Mouse (Mus musculus) B cell, adult 67 days (primary cell): ENCODE results near the gene Pnpla3. TPM values are rescaled to one million over a fixed set of nuclear protein-coding genes. Genes with fewer than 3 reads are reported as not detected.

Experiments used
- total RNA-seq, 2 experiments: library from RNA; stranded (reverse); gene quantifications; 4 replicates each; pipeline ENCODE4 v1.2.4; 2023

Gene Pnpla3
- total RNA-seq, result not detected

GRCm38 (mm10) chr15:84167600-84167999, at the start of gene Pnpla3:
TSS of gene Pnpla3 (plus strand) at chr15:84167837.

GRCm38 (mm10) chr15:84123075-84123474, 44.6 kb upstream of the Pnpla3 start, which contains the start of gene Pnpla5:
TSS of gene Pnpla5 (minus strand) at chr15:84123175.

GRCm38 (mm10) chr15:84192058-84192791, 24.6 kb downstream of the Pnpla3 start, which contains the start of gene Samm50:
TSS of gene Samm50 (plus strand) at chr15:84192241.

GRCm38 (mm10) chr15:84231721-84232561, 64.3 kb downstream of the Pnpla3 start, which contains the start of gene Parvb:
TSS of gene Parvb (plus strand) at chr15:84232043.

Other genes starting within 250 kb of the Pnpla3 start
- not detected for gene Efcab6, start 102.5 kb upstream of the Pnpla3 start, total RNA-seq
- gene Sult4a1, start 62.1 kb upstream of the Pnpla3 start, total RNA-seq, result not detected
- not detected for gene Pnpla5, start 44.7 kb upstream of the Pnpla3 start, total RNA-seq
- 10 to 100 TPM; 80.0 to 80.1 TPM for gene Samm50, start 24.4 kb downstream of the Pnpla3 start, total RNA-seq
- gene Parvb, start 64.2 kb downstream of the Pnpla3 start, total RNA-seq, result under 1 TPM; 0.15 to 0.17 TPM
- 100 to 1,000 TPM; 101 to 108 TPM for gene Parvg, start 156.2 kb downstream of the Pnpla3 start, total RNA-seq